Mouse (Mus musculus): ENCODE results near the gene Arl14ep.

DNA sequence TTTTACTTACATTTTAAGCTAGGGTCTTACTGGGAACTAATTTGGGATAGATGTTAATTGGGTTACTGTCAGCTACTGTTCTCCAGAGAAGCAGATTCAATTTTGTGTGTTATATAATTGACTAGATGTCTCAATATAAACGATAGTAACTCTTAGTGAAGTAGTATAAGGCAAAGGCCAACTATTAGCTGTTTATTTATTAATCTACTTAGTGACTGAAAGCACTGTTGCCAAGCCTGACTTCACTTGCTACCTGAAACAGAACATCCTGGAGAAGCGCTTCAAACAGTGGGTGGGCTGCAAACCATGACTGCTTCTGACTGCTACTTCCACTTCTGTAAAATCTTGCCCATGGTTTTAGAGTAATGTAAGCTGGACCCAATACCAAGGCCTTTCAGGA, 13.2 kb downstream of the Arl14ep start:
- TF ChIP-seq MAX (IDR thresholded peaks at IDR 0.05) (no peak), CTCF (IDR thresholded peaks at IDR 0.05; ENCODE audit: control insufficient read depth, insufficient read depth, insufficient read length) (no peak), CEBPB (IDR thresholded peaks at IDR 0.05; ENCODE audit: low read depth) (no peak), USF1 (IDR thresholded peaks at IDR 0.05; ENCODE audit: low read depth) (no peak), MYOG (IDR thresholded peaks at IDR 0.05; ENCODE audit: control insufficient read depth, extremely low read depth, insufficient read length) (no peak), FOSL1 (IDR thresholded peaks at IDR 0.05; ENCODE audit: insufficient read depth, low read length, poor library complexity, severe bottlenecking) (no peak)
